12 mouse cellular contexts compared by ENCODE assay signal in the genomic region with DNA sequence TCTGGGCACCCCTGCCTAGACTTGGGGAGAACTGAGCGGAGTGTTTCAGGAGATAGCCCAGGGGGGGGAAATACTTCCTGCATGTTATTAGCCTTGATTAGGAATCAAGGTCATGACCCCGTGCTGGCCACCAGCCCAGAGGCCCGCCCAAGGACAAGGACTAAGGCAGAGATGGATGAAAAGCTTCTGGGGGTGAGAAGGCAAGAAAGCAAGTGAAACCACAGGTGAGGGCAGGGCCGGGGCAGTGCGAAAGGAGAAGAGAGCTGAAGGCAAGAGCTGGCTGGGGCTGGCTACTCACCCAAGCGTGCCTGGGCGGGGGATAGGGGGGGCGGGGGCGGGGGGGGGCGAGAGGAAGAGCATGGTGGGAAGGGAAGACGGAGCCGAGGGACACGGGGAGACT.
DNase-seq lines count a peak whose midpoint lies in the region; ATAC-seq lines count a peak whose summit lies in the region.
"Had no signal": no experiment of that assay in that cellular context is flagged by ENCODE, and none has a peak within 500 bp of the region (broad histone marks: within the 10 kb centered on the region; RNA-seq: fewer than 3 reads in every experiment).

No protein-coding gene starts in this region.

- peaks cover 57% of the 10 kb centered on the region for H3K27me3 ChIP-seq in hindbrain, embryonic 10.5 days (ENCODE audit: insufficient read depth, poor library complexity, severe bottlenecking)
- peaks cover 12% of the 10 kb centered on the region; the same call in 1 of the 2 replicates for H3K27me3 ChIP-seq in hindbrain, embryonic 11.5 days (ENCODE audit: control insufficient read depth, insufficient read depth, low read length)
- peaks cover 8% of the 10 kb centered on the region for H3K27me3 ChIP-seq in stomach, embryonic 16.5 days (ENCODE audit: control insufficient read depth, insufficient read depth, low read length)

- no peak overlapping the region for H3K4me2 ChIP-seq in hindbrain, embryonic 11.5 days (replicated peaks; ENCODE audit: low read depth, low read length)
- H3K4me2 ChIP-seq in stomach, embryonic 16.5 days (ENCODE audit: low read depth, low read length), result peak overlapping the region; percentile 13; the same call in 1 of the 2 replicates
- H3K4me2 ChIP-seq: forebrain, embryonic 15.5 days; limb, embryonic 15.5 days had no signal

- H3K4me3 ChIP-seq in hindbrain, embryonic 10.5 days, result no peak overlapping the region
- no peak overlapping the region for H3K4me3 ChIP-seq in hindbrain, embryonic 11.5 days (ENCODE audit: low read depth, low read length)
- H3K4me3 ChIP-seq in stomach, embryonic 16.5 days (replicated peaks; ENCODE audit: low read length), result no peak overlapping the region
- H3K4me3 ChIP-seq: forebrain, embryonic 15.5 days; limb, embryonic 15.5 days had no signal

- H3K9me3 ChIP-seq in hindbrain, embryonic 10.5 days, result 0 out of 2 replicates have a peak, but pooled peaks cover 3% of the 10 kb centered on the region
- H3K9me3 ChIP-seq in hindbrain, embryonic 11.5 days (ENCODE audit: control insufficient read depth, low read length), result no peaks in the 10 kb centered on the region
- no peaks in the 10 kb centered on the region for H3K9me3 ChIP-seq in stomach, embryonic 16.5 days (replicated peaks; ENCODE audit: control insufficient read depth, low read length)
- H3K9me3 ChIP-seq: forebrain, embryonic 15.5 days; limb, embryonic 15.5 days had no signal

- H3K4me1 ChIP-seq in hindbrain, embryonic 10.5 days (replicated peaks), result peaks cover 38% of the 10 kb centered on the region
- H3K4me1 ChIP-seq in hindbrain, embryonic 11.5 days (replicated peaks; ENCODE audit: control insufficient read depth, insufficient read depth, low read length), result peaks cover 12% of the 10 kb centered on the region
- H3K4me1 ChIP-seq in stomach, embryonic 16.5 days (ENCODE audit: control insufficient read depth, insufficient read depth, low read length), result 0 out of 2 replicates have a peak, but pooled peaks cover 6% of the 10 kb centered on the region

- no peak for DNase-seq in hindbrain, embryonic 10.5 days (ENCODE audit: low spot score)
- DNase-seq in hindbrain, embryonic 11.5 days (ENCODE audit: low spot score), result no peak
- DNase-seq in ovary, postnatal 36 days (ENCODE audit: low spot score), result peak; percentile 54
- no peak for DNase-seq in ovary, postnatal 10 days (ENCODE audit: low spot score)
- DNase-seq in adrenal gland, postnatal 36 days, result peak; percentile 51 to 54
- no peak for DNase-seq in urinary bladder, postnatal 36 days (ENCODE audit: low spot score in 2 of 2)
- DNase-seq: layer of hippocampus, adult 9-11 months; right cerebral cortex, postnatal 14 days; thymus, postnatal 25 days had no signal

- H3K9ac ChIP-seq in hindbrain, embryonic 11.5 days (ENCODE audit: low read depth, low read length), result no peak overlapping the region
- no peak overlapping the region for H3K9ac ChIP-seq in stomach, embryonic 16.5 days (ENCODE audit: low read length)
- H3K9ac ChIP-seq: forebrain, embryonic 15.5 days; limb, embryonic 15.5 days had no signal

- WGBS in hindbrain, embryonic 10.5 days, result 34% methylated on average over 13 of the region's 13 CpGs
- WGBS in hindbrain, embryonic 11.5 days, result 34% methylated on average over 7 of the region's 13 CpGs
- WGBS in stomach, embryonic 16.5 days, result 16% methylated on average over 12 of the region's 13 CpGs

- H3K36me3 ChIP-seq in hindbrain, embryonic 10.5 days, result no peaks in the 10 kb centered on the region
- no peaks in the 10 kb centered on the region for H3K36me3 ChIP-seq in hindbrain, embryonic 11.5 days (ENCODE audit: control insufficient read depth, insufficient read depth, low read length)
- H3K36me3 ChIP-seq in stomach, embryonic 16.5 days (ENCODE audit: control insufficient read depth, insufficient read depth, low read length), result no peaks in the 10 kb centered on the region
- H3K36me3 ChIP-seq: forebrain, embryonic 15.5 days; limb, embryonic 15.5 days had no signal

- ATAC-seq in hindbrain, embryonic 11.5 days (ENCODE audit: low FRiP score), result no peak
- no peak for ATAC-seq in stomach, embryonic 16.5 days (ENCODE audit: insufficient read depth, low FRiP score)
- ATAC-seq: forebrain, embryonic 15.5 days had no signal

- H3K27ac ChIP-seq in hindbrain, embryonic 10.5 days, result peak overlapping the region; percentile 56; the same call in 1 of the 2 replicates
- H3K27ac ChIP-seq in hindbrain, embryonic 11.5 days (ENCODE audit: low read depth, low read length), result no peak overlapping the region
- no peak overlapping the region for H3K27ac ChIP-seq in stomach, embryonic 16.5 days (ENCODE audit: low read length)
- H3K27ac ChIP-seq: forebrain, embryonic 15.5 days; limb, embryonic 15.5 days had no signal

Comparison
In these comparisons a context has a peak if more than half of its experiments do, and no peak if none do; other contexts are left out.
1. DNase-seq: peak in ovary, postnatal 36 days (single experiment) and adrenal gland, postnatal 36 days (2 of 2); none in hindbrain, embryonic 10.5 days (single experiment), hindbrain, embryonic 11.5 days (single experiment), ovary, postnatal 10 days (single experiment) and urinary bladder, postnatal 36 days (0 of 2).